Mouse (Mus musculus) myocyte (in vitro differentiated cells): ENCODE results near the gene Rad51b. TPM values are rescaled to one million over a fixed set of nuclear protein-coding genes. Genes with fewer than 3 reads are reported as not detected.

ENCODE experiments used
- H3K27me3 ChIP-seq: one replicate; pipeline ENCODE4 v1.6.1; 2011; ENCODE audit not compliant: control insufficient read depth, insufficient read depth, insufficient read length
- H3K36me3 ChIP-seq: one replicate; pipeline ENCODE4 v1.6.1; 2011; ENCODE audit not compliant: control insufficient read depth, insufficient read depth
- H3K4me2 ChIP-seq: one replicate; pipeline ENCODE4 v1.6.1; 2011; ENCODE audit warnings: low read depth, control low read depth
- H3K4me3 ChIP-seq: one replicate; pipeline ENCODE4 v1.5.1; 2011; ENCODE audit warnings: mild to moderate bottlenecking, control low read depth, moderate library complexity
- H3K79me2 ChIP-seq: one replicate; pipeline ENCODE4 v1.6.1; 2011; ENCODE audit not compliant: control insufficient read depth, insufficient read depth
- H3ac ChIP-seq: one replicate; pipeline ENCODE4 v1.6.1; 2011; ENCODE audit not compliant: control insufficient read depth, insufficient read length
- CEBPB ChIP-seq: IDR thresholded peaks from 2 replicates; pipeline ENCODE4 v1.6.1; 2011; ENCODE audit warnings: mild to moderate bottlenecking, moderate library complexity; ENCODE audit not compliant: poor library complexity, insufficient read depth, severe bottlenecking
- E2F4 ChIP-seq: IDR thresholded peaks from one replicate; pipeline ENCODE4 v1.6.1; 2011; ENCODE audit warnings: mild to moderate bottlenecking, control low read depth, moderate library complexity; ENCODE audit not compliant: insufficient read depth
- MAX ChIP-seq: IDR thresholded peaks from one replicate; pipeline ENCODE4 v1.6.1; 2011; ENCODE audit warnings: low read depth, mild to moderate bottlenecking, control low read depth
- MYOD1 ChIP-seq, 3 experiments: IDR thresholded peaks; one replicate each; pipeline ENCODE4 v1.6.1; 2011; ENCODE audit warnings: control low read depth in 2 of 3, low read depth in 2 of 3, mild to moderate bottlenecking in 2 of 3, moderate library complexity in 1 of 3; ENCODE audit not compliant: insufficient read length in 2 of 3, control insufficient read depth in 1 of 3
- MYOG ChIP-seq, 3 experiments: IDR thresholded peaks; one replicate each; pipeline ENCODE4 v1.6.1; 2011; ENCODE audit warnings: control low read depth in 2 of 3, low read depth in 2 of 3, mild to moderate bottlenecking in 2 of 3; ENCODE audit not compliant: insufficient read length in 2 of 3, control insufficient read depth in 1 of 3, insufficient read depth in 1 of 3
- POLR2A ChIP-seq: IDR thresholded peaks from one replicate; pipeline ENCODE4 v1.6.1; 2011; ENCODE audit warnings: low read depth, mild to moderate bottlenecking, control low read depth, moderate library complexity; ENCODE audit not compliant: insufficient read length
- POLR2AphosphoS2 ChIP-seq: IDR thresholded peaks from one replicate; pipeline ENCODE4 v1.6.1; 2011; ENCODE audit warnings: low read depth, control low read depth; ENCODE audit not compliant: insufficient read length
- REST ChIP-seq: IDR thresholded peaks from one replicate; pipeline ENCODE4 v1.6.1; 2011; ENCODE audit warnings: mild to moderate bottlenecking, control low read depth, moderate library complexity; ENCODE audit not compliant: insufficient read depth, insufficient read length
- SRF ChIP-seq: IDR thresholded peaks from one replicate; pipeline ENCODE4 v1.6.1; 2011; ENCODE audit warnings: low read depth; ENCODE audit not compliant: control insufficient read depth, insufficient read length
- TCF12 ChIP-seq: IDR thresholded peaks from one replicate; pipeline ENCODE4 v1.6.1; 2011; ENCODE audit warnings: mild to moderate bottlenecking, control low read depth; ENCODE audit not compliant: poor library complexity, insufficient read depth, severe bottlenecking
- TCF3 ChIP-seq: IDR thresholded peaks from one replicate; pipeline ENCODE4 v1.6.1; 2011; ENCODE audit warnings: low read depth, control low read depth; ENCODE audit not compliant: insufficient read length
- USF1 ChIP-seq: IDR thresholded peaks from one replicate; pipeline ENCODE4 v1.6.1; 2011; ENCODE audit warnings: low read depth, mild to moderate bottlenecking, control low read depth, moderate library complexity
- polyA plus RNA-seq: library from polyadenylated mRNA; unstranded; fragments of >200 nt; fragmentation: generic; extraction: Trizol; gene quantifications from one replicate; pipeline ENCODE4 v1.2.1, GENCODE M21; 2012; ENCODE audit warnings: missing spikeins

Gene Rad51b
- polyA plus RNA-seq, 1 experiment, result 1.8 TPM

GRCm38 (mm10) chr12:79827233-79827692 lies 530.2 kb downstream of the Rad51b start:
- no peak for TF ChIP-seq MYOD1 (IDR thresholded peaks at IDR 0.05; ENCODE audit: control insufficient read depth in 1 of 3, insufficient read length in 2 of 3, low read depth in 2 of 3)

GRCm38 (mm10) chr12:79827735-79828134 lies 530.7 kb downstream of the Rad51b start:
- Histone ChIP-seq H3K27me3 (no peaks in the 10 kb centered on the region), H3K4me3 (no peak overlapping the region), H3K79me2 (no peaks in the 10 kb centered on the region), H3K36me3 (no peaks in the 10 kb centered on the region), H3ac (no peak overlapping the region), H3K4me2 (no peak overlapping the region)
- TF ChIP-seq MAX, result no peak
- TF ChIP-seq MYOD1 (IDR thresholded peaks at IDR 0.05; ENCODE audit: control insufficient read depth in 1 of 3, insufficient read length in 2 of 3, low read depth in 2 of 3), result no peak
- TF ChIP-seq SRF, result no peak
- no peak for TF ChIP-seq POLR2A
- no peak for TF ChIP-seq CEBPB
- TF ChIP-seq E2F4, result no peak
- TF ChIP-seq REST, result no peak
- TF ChIP-seq MYOG (IDR thresholded peaks at IDR 0.05; ENCODE audit: control insufficient read depth in 1 of 3, insufficient read depth in 1 of 3, insufficient read length in 2 of 3, low read depth in 2 of 3), result no peak
- no peak for TF ChIP-seq TCF12
- TF ChIP-seq TCF3, result no peak
- no peak for TF ChIP-seq USF1
- no peak for TF ChIP-seq POLR2AphosphoS2

More at GRCm38 (mm10) chr12:79827233-79827692, 530.2 kb downstream of the Rad51b start:
- H3K4me3 ChIP-seq, result no peak overlapping the region
- H3ac ChIP-seq, result no peak overlapping the region
- H3K27me3 ChIP-seq, result no peaks in the 10 kb centered on the region
- H3K4me2 ChIP-seq, result no peak overlapping the region
- no peaks in the 10 kb centered on the region for H3K79me2 ChIP-seq
- H3K36me3 ChIP-seq, result no peaks in the 10 kb centered on the region

- H3K79me2 ChIP-seq, result no peaks in the 10 kb centered on the region
- H3ac ChIP-seq, result no peak overlapping the region
- no peak overlapping the region for H3K4me2 ChIP-seq
- H3K27me3 ChIP-seq, result no peaks in the 10 kb centered on the region
- no peak for TF ChIP-seq MAX
- TF ChIP-seq TCF3, result no peak
- TF ChIP-seq MYOG (IDR thresholded peaks at IDR 0.05; ENCODE audit: control insufficient read depth in 1 of 3, insufficient read depth in 1 of 3, insufficient read length in 2 of 3, low read depth in 2 of 3), result no peak
- no peak for TF ChIP-seq POLR2AphosphoS2
- TF ChIP-seq USF1, result no peak
- TF ChIP-seq SRF, result no peak
- TF ChIP-seq POLR2A, result no peak
- no peak for TF ChIP-seq CEBPB
- TF ChIP-seq E2F4, result no peak
- TF ChIP-seq MYOD1 (IDR thresholded peaks at IDR 0.05; ENCODE audit: control insufficient read depth in 1 of 3, insufficient read length in 2 of 3, low read depth in 2 of 3), result no peak
- H3K4me3 ChIP-seq, result no peak overlapping the region
- H3K36me3 ChIP-seq, result no peaks in the 10 kb centered on the region
These were observed 533.6 kb downstream of the Rad51b start for GRCm38 (mm10) chr12:79830686-79831085.

- TF ChIP-seq REST (no peak), POLR2AphosphoS2 (no peak), MYOD1 (IDR thresholded peaks at IDR 0.05; ENCODE audit: control insufficient read depth in 1 of 3, insufficient read length in 2 of 3, low read depth in 2 of 3) (no peak), POLR2A (no peak), MYOG (IDR thresholded peaks at IDR 0.05; ENCODE audit: control insufficient read depth in 1 of 3, insufficient read depth in 1 of 3, insufficient read length in 2 of 3, low read depth in 2 of 3) (no peak), E2F4 (no peak), TCF12 (no peak), CEBPB (no peak), MAX (no peak), TCF3 (no peak), SRF (no peak), USF1 (no peak)
- Histone ChIP-seq H3K36me3 (no peaks in the 10 kb centered on the region), H3K79me2 (no peaks in the 10 kb centered on the region), H3K27me3 (no peaks in the 10 kb centered on the region), H3ac (no peak overlapping the region), H3K4me2 (peak overlapping the region; percentile 32), H3K4me3 (no peak overlapping the region)
These were observed 535.5 kb downstream of the Rad51b start for GRCm38 (mm10) chr12:79832611-79833010.

GRCm38 (mm10) chr12:79835521-79835920 lies 538.4 kb downstream of the Rad51b start:
- no peaks in the 10 kb centered on the region for H3K79me2 ChIP-seq
- no peaks in the 10 kb centered on the region for H3K27me3 ChIP-seq
- H3K4me3 ChIP-seq, result no peak overlapping the region
- no peak overlapping the region for H3K4me2 ChIP-seq
- no peaks in the 10 kb centered on the region for H3K36me3 ChIP-seq
- H3ac ChIP-seq, result no peak overlapping the region
- TF ChIP-seq SRF, result no peak
- no peak for TF ChIP-seq MYOD1 (IDR thresholded peaks at IDR 0.05; ENCODE audit: control insufficient read depth in 1 of 3, insufficient read length in 2 of 3, low read depth in 2 of 3)
- TF ChIP-seq POLR2A, result no peak
- no peak for TF ChIP-seq E2F4
- TF ChIP-seq USF1, result no peak
- TF ChIP-seq POLR2AphosphoS2, result no peak
